Mouse (Mus musculus): ENCODE data around the gene Dnajc25. TPM values are rescaled to one million over a fixed set of nuclear protein-coding genes. Genes with fewer than 3 reads are reported as not detected.
A peak's percentile ranks its signal among the peaks of the same experiment; 100 is the strongest.

The Dnajc25 gene
- polyA plus RNA-seq, 1 experiment from 2014 or later = 12.7 TPM

DNA sequence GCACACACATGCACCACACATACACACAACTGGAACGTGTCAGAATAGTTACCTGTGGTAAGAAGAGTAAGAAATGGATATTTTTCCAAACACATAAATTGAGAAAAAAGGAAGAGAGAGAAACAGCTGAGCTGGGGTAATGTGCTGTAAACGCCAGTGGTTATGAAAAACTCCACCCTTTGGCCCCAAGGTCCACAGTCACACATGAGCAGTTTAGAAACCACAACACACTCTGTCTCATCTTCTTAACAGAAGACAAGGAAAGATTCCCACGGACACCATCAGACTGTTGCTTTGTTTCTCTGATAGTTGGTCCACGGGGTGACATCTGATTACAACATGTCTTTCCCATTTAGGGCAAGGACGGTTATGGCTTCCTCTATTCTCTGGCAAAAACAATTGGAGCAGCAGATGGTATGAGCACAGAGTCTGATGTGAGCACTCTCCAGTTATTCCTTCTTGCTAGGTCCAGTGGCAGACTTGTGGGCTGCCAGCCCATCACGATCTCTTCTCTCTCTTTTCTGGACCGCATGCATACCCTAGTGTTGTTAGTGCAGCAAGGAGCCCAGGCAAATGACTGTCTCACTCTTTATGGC lies 5.5 kb upstream of the Dnajc25 start:
- H3K27me3 ChIP-seq = no peaks in the 10 kb centered on the region
- no peak for ATAC-seq (ENCODE audit: borderline replicate concordance, extremely low read depth, low FRiP score, low TSS enrichment)
- no peaks in the 10 kb centered on the region for H3K36me3 ChIP-seq
- peaks cover 15% of the 10 kb centered on the region for H3K4me1 ChIP-seq
- H3K27ac ChIP-seq = no peak overlapping the region
- H3K9ac ChIP-seq = no peak overlapping the region
- H3K4me2 ChIP-seq = no peak overlapping the region
- no peak overlapping the region for H3K4me3 ChIP-seq
- WGBS = 83% methylated on average over 7 of the region's 7 CpGs
- H3K9me3 ChIP-seq = no peaks in the 10 kb centered on the region

DNA sequence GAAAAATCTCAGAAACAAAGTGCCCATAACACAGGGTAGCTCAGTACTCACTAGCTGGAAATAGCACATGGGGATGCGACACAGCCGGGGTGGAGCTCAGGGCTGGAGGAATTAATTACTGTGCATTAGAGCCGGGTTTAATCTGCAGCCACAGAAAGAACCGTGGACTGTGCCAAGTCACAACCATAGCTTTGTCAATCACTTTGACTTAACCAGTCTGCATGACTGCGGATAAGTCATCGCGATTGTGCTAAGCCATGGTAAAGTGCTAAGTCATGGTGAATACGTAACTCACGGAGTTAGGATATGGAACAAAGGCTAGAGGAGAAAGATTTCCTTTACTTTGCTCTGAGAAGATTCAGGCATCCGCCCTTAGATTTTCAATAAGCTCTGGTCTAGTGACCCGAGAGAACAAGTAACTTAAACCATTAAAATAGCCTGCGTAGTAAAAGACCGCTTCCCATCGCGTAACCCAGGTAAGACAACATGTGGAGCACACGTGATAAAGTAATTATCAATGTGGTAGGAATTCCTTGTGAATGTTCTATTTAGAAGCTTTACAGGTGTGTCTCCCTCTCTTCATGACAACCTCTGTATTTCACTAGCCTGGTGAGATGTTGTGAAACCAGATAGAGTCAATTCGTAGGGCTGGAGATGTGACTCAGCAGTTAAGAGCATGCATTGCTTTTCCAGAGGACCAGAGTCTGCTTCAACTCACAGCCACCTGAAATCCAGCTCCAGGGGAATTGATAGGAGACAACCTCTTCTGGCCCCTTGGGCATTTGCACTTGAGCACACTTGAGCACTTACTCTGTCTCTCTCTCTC lies 4.0 kb upstream of the Dnajc25 start:
- WGBS = 83% methylated on average over 17 of the region's 17 CpGs
- no peak overlapping the region for H3K27ac ChIP-seq
- no peaks in the 10 kb centered on the region for H3K9me3 ChIP-seq
- no peak overlapping the region for H3K4me2 ChIP-seq
- H3K9ac ChIP-seq = no peak overlapping the region
- ATAC-seq (ENCODE audit: borderline replicate concordance, extremely low read depth, low FRiP score, low TSS enrichment) = no peak
- H3K27me3 ChIP-seq = no peaks in the 10 kb centered on the region
- peaks cover 13% of the 10 kb centered on the region for H3K4me1 ChIP-seq
- H3K4me3 ChIP-seq = no peak overlapping the region
- no peaks in the 10 kb centered on the region for H3K36me3 ChIP-seq

DNA sequence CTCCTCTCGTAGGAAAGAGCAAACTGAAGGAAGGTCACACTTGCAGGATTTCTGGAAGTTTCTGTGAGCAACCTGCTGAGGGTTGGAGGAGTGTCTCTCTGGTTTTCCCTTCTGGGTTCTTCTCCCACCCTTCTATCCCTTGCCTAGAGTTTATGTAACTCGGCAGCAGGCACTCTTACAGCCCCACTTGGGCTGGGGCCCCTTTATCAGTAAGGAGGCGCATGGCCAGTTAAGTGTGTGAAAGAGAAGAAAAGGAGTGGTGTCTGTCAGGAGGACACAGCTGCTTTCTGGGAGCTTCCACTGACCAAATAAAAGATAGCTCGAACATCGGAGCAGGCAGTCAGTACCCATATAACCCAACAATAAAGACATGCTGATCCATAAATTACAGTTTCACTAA lies 2.7 kb upstream of the Dnajc25 start:
- no peaks in the 10 kb centered on the region for H3K36me3 ChIP-seq
- no peak overlapping the region for H3K4me2 ChIP-seq
- no peak overlapping the region for H3K9ac ChIP-seq
- H3K27me3 ChIP-seq = no peaks in the 10 kb centered on the region
- no peaks in the 10 kb centered on the region for H3K9me3 ChIP-seq
- H3K27ac ChIP-seq = no peak overlapping the region
- no peak for ATAC-seq (ENCODE audit: borderline replicate concordance, extremely low read depth, low FRiP score, low TSS enrichment)
- 41% methylated on average over 5 of the region's 5 CpGs for WGBS
- peaks cover 7% of the 10 kb centered on the region for H3K4me1 ChIP-seq
- H3K4me3 ChIP-seq = no peak overlapping the region

DNA sequence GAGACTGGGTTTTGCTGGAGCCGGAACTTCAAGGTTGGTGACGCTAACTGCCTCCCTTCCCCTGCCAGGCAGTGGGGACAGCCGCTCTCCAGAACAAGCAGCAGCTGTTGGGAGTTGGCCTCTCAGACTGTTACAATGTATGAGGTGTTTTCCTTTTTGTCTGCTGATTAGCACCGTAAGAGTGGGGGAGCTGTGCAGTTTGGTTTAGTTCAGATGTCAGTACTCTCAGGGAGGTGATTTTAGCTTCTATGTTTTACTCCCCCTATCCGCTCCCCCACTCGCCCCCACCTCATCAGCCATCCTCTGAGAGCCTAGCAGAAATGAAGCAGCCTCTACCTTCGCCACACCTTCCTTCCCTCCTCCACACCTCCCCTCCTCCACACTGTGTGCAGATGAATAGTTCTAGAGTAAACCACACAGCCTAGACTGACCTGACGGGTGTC lies 410 bp downstream of the Dnajc25 start:
- no peak overlapping the region for H3K4me3 ChIP-seq
- H3K27me3 ChIP-seq = no peaks in the 10 kb centered on the region
- no peak overlapping the region for H3K9ac ChIP-seq
- H3K4me1 ChIP-seq = 0 out of 2 replicates have a peak, but pooled peaks cover 3% of the 10 kb centered on the region
- no peaks in the 10 kb centered on the region for H3K36me3 ChIP-seq
- H3K9me3 ChIP-seq = no peaks in the 10 kb centered on the region
- H3K4me2 ChIP-seq = no peak overlapping the region
- 36% methylated on average over 8 of the region's 8 CpGs for WGBS
- H3K27ac ChIP-seq = no peak overlapping the region
- no peak for ATAC-seq (ENCODE audit: borderline replicate concordance, extremely low read depth, low FRiP score, low TSS enrichment)

DNA sequence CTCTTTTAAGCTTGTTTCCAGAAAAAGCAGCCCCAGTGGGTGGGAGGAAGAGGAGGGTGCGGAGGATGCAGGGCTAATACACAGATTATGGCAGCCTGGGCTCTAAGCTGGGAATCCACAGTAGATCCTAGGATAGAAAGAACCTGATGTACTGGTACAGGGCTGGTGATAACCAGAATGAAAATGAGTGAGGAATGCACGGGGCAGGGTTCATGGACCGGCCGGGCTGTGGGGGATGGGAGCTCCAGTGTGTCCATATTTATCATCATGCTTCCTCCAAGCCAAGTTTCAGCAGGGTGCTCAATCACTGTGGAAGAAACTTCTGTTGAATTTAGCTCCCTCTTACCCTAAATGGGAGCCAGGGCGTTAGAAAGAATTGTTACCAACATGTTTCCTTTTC lies 2.2 kb downstream of the Dnajc25 start:
- no peak overlapping the region for H3K27ac ChIP-seq
- H3K9me3 ChIP-seq = no peaks in the 10 kb centered on the region
- no peak overlapping the region for H3K9ac ChIP-seq
- 43% methylated on average over 5 of the region's 5 CpGs for WGBS
- ATAC-seq (ENCODE audit: borderline replicate concordance, extremely low read depth, low FRiP score, low TSS enrichment) = no peak; the same call in 1 of the 2 replicates
- H3K4me2 ChIP-seq = no peak overlapping the region
- H3K4me1 ChIP-seq = 0 out of 2 replicates have a peak, but pooled peaks cover 3% of the 10 kb centered on the region
- no peaks in the 10 kb centered on the region for H3K27me3 ChIP-seq
- no peak overlapping the region for H3K4me3 ChIP-seq
- no peaks in the 10 kb centered on the region for H3K36me3 ChIP-seq

DNA sequence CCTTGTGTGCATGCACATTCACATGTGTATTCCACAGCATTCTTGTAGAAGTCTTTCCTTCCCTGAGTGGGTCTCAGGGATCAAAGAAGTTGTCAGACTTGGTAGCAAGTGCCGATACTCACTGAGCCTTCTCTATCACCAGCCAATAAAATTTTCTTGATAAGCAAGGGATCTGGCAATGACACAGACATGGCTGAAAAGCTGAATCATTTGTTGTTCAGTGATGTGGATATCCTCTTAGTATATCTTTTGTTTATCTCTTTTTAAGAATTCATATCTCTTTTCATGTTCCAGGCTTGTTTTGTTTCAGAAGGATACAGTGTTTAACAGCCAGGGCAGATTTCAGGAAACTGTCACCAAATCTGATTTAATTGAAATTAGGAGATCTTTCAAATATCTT lies 3.8 kb downstream of the Dnajc25 start:
- H3K4me3 ChIP-seq = no peak overlapping the region
- 64% methylated on average over 1 of the region's 1 CpGs for WGBS
- ATAC-seq (ENCODE audit: borderline replicate concordance, extremely low read depth, low FRiP score, low TSS enrichment) = no peak

DNA sequence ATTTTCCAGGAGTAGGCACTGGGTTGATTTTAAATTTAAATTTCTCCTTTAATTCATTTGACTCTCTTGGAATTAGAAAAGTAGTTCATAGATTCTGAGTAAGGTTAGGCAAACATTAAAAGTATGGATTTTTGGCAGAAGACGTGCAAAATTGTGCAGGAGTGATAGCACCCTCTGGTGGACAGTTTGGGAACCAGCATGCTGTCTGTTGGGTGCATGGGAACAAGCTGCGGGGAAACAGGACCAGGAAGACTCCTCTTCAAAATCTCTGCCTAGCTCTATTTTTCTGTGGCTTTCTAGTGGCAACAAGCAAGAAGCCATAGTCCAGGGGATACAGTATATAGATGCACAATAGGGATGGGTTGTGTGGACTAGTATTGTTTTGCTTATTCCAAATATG lies 4.8 kb downstream of the Dnajc25 start:
- H3K4me2 ChIP-seq = no peak overlapping the region
- no peak overlapping the region for H3K27ac ChIP-seq
- no peak for ATAC-seq (ENCODE audit: borderline replicate concordance, extremely low read depth, low FRiP score, low TSS enrichment)
- peaks cover 11% of the 10 kb centered on the region for H3K4me1 ChIP-seq
- H3K9me3 ChIP-seq = no peaks in the 10 kb centered on the region
- H3K27me3 ChIP-seq = no peaks in the 10 kb centered on the region
- no peak overlapping the region for H3K4me3 ChIP-seq
- WGBS = 5% methylated on average over 2 of the region's 2 CpGs
- H3K36me3 ChIP-seq = no peaks in the 10 kb centered on the region
- H3K9ac ChIP-seq = no peak overlapping the region

More for the DNA sequence above, 3.8 kb downstream of the Dnajc25 start:
- H3K9ac ChIP-seq = no peak overlapping the region
- 0 out of 2 replicates have a peak, but pooled peaks cover 3% of the 10 kb centered on the region for H3K4me1 ChIP-seq
- no peak overlapping the region for H3K4me2 ChIP-seq
- no peaks in the 10 kb centered on the region for H3K9me3 ChIP-seq
- no peaks in the 10 kb centered on the region for H3K27me3 ChIP-seq
- H3K36me3 ChIP-seq = no peaks in the 10 kb centered on the region
- H3K27ac ChIP-seq = no peak overlapping the region

DNA sequence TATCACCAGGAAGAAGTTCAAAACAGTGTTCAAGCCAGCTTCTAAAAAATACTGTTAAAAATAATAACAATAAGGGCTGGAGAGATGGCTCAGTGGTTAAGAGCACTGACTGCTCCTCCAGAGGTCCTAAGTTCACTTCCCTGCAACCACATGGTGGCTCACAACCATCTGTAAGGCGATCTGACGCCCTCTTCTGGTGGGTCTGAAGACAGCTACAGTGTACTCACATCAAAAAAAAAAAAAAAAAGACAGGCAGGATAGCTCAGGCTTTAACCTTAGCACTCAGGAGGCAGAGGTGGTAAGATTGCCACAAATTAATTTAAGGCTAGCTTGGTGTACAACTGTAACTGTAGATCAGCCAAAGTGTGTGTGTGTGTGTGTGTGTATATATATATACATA lies 5.8 kb downstream of the Dnajc25 start:
- Histone ChIP-seq H3K9ac (no peak overlapping the region), H3K4me1 (peaks cover 18% of the 10 kb centered on the region), H3K4me3 (no peak overlapping the region), H3K27me3 (no peaks in the 10 kb centered on the region), H3K27ac (no peak overlapping the region), H3K9me3 (no peaks in the 10 kb centered on the region), H3K4me2 (no peak overlapping the region), H3K36me3 (no peaks in the 10 kb centered on the region)
- WGBS = 0% methylated on average over 2 of the region's 2 CpGs
- ATAC-seq (ENCODE audit: borderline replicate concordance, extremely low read depth, low FRiP score, low TSS enrichment) = no peak

DNA sequence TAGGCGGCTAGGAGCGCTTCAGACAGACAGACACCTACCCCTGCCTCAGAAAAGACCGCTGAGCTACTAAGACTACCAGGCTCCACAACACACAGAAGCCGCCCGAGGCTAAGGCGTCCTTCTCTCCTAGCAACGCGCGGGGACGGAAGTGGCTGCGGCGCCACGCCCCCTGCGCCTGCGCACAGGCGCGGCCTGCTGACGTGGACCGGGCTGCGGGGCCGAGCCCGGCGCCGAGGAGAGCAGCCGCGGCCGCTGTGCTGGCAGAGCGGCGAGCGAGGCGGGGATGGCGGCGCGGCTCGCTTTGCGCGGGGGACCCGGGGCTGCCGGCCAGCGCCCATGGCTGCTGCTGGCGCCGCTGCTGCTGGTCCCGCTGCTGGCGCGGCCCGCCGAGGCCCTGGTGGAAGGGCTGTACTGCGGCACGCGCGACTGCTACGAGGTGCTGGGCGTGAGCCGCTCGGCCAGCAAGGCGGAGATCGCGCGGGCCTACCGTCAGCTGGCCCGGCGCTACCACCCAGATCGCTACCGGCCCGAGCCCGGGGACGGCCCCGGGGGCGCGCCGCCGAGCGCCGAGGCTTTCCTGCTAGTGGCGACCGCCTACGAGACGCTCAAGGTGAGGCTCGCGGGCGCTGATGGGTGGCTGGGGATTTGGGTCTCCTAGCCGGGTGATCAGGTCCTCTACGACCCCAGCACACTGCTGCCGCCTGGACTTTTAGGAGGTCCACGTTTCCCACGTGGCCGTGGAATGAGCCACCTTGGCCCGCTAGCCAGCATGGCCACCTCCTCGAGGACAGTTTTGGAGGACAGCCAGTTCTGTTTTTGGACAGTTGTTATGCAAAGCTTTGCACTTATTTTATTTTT lies 8.3 kb downstream of the Dnajc25 start, which contains the start of gene Gm20503:
Gm20503 (plus strand) TSS at position 263 of the 858 bp plus-strand sequence.
- H3K4me2 ChIP-seq = peak within 1 kb of the TSS; percentile 68
- H3K27ac ChIP-seq = peak within 1 kb of the TSS; percentile 81
- H3K9me3 ChIP-seq = no peaks in the 10 kb centered on the region
- H3K36me3 ChIP-seq = no peaks in the 10 kb centered on the region
- no peaks in the 10 kb centered on the region for H3K27me3 ChIP-seq
- H3K4me3 ChIP-seq = peak within 1 kb of the TSS; percentile 85
- H3K9ac ChIP-seq = peak within 1 kb of the TSS; percentile 91
- under 1% methylated on average over 87 of the region's 89 CpGs for WGBS
- H3K4me1 ChIP-seq = peaks cover 15% of the 10 kb centered on the region
- peak; percentile 98 for ATAC-seq (ENCODE audit: borderline replicate concordance, extremely low read depth, low FRiP score, low TSS enrichment)

DNA sequence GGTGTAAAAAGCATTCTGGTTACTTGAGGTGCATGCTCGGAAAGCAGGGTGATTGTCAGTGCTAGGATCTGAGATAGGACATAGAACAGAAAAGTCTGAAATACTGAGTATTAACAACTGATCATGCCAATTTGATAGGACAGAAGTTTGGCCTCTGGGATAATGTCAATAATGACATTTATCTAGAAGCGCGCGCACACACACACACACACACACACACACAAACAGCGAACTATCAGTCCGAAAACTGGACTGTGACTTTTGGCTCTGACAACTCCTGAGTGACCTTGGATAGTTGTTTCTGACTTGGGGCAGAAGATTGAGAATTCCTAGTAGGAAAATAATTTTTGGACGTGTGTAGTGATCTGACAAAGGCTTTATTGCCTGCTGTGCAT lies 8.9 kb downstream of the Dnajc25 start:
- WGBS = 15% methylated on average over 7 of the region's 7 CpGs
- Histone ChIP-seq H3K36me3 (no peaks in the 10 kb centered on the region), H3K27me3 (no peaks in the 10 kb centered on the region), H3K9me3 (no peaks in the 10 kb centered on the region), H3K27ac (no peak overlapping the region), H3K9ac (peak overlapping the region; percentile 91), H3K4me1 (peaks cover 15% of the 10 kb centered on the region), H3K4me2 (peak overlapping the region; percentile 68), H3K4me3 (peak overlapping the region; percentile 85)
- no peak for ATAC-seq (ENCODE audit: borderline replicate concordance, extremely low read depth, low FRiP score, low TSS enrichment)

DNA sequence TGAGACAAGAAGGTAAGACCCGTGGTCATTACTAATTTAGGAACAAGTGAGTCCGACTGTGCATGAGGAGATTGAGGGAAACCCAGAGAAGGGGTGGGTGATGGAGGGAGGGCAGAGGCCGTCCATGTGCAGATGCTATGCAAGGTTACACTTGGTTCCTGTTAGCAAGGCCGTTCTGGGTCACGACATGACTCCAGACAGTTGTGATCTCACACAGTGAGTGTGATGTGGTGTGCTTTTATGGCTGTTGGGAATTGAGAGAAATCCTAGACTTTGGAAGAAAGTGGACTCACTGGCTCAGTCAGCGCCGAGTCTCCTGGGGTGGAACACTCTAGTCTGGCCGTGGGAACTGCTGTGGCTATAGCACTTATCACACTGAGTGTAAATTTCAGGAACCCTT lies 11.3 kb downstream of the Dnajc25 start:
- no peak overlapping the region for H3K27ac ChIP-seq
- no peak overlapping the region for H3K9ac ChIP-seq
- 61% methylated on average over 8 of the region's 8 CpGs for WGBS
- H3K9me3 ChIP-seq = no peaks in the 10 kb centered on the region
- no peaks in the 10 kb centered on the region for H3K27me3 ChIP-seq
- no peak for ATAC-seq (ENCODE audit: borderline replicate concordance, extremely low read depth, low FRiP score, low TSS enrichment)
- H3K4me2 ChIP-seq = no peak overlapping the region
- no peak overlapping the region for H3K4me3 ChIP-seq
- H3K4me1 ChIP-seq = peaks cover 18% of the 10 kb centered on the region
- no peaks in the 10 kb centered on the region for H3K36me3 ChIP-seq

Measured in lung, embryonic 15.5 days (tissue).